Mouse (Mus musculus) CH12.LX (cell line): ENCODE data around the gene Mxd4. TPM values are rescaled to one million over a fixed set of nuclear protein-coding genes. Genes with fewer than 3 reads are reported as not detected.

Experiments used
- DNase-seq: peaks from one replicate; pipeline ENCODE4 v3.0.0-alpha.2; 2013; ENCODE audit errors: extremely low read depth
- H3K27ac ChIP-seq: 2 replicates; pipeline ENCODE4 v1.5.1; 2012; ENCODE audit warnings: low read depth, mild to moderate bottlenecking, control low read depth, moderate library complexity; ENCODE audit not compliant: insufficient read depth
- H3K27me3 ChIP-seq: replicated peaks from 2 replicates; pipeline ENCODE3; 2012; ENCODE audit warnings: inconsistent platforms
- H3K36me3 ChIP-seq, 2 experiments: replicated peaks in 1 of 2; 2 replicates each; pipeline versions ENCODE3 to v1.6.1; 2012; ENCODE audit warnings: inconsistent platforms in 1 of 2, low read length in 1 of 2, mild to moderate bottlenecking in 1 of 2, mixed read lengths in 1 of 2, moderate library complexity in 1 of 2; ENCODE audit not compliant: control insufficient read depth in 1 of 2, insufficient read depth in 1 of 2
- H3K4me1 ChIP-seq, 2 experiments: 2 replicates each; pipeline ENCODE4 v1.6.1; 2012; ENCODE audit warnings: inconsistent platforms in 1 of 2, moderate library complexity in 1 of 2; ENCODE audit not compliant: insufficient read depth in 2 of 2, control insufficient read depth in 1 of 2
- H3K4me2 ChIP-seq: 2 replicates; pipeline ENCODE4 v1.6.1; 2012; ENCODE audit warnings: low read depth, mild to moderate bottlenecking, control low read depth; ENCODE audit not compliant: poor library complexity, insufficient read depth, severe bottlenecking
- H3K4me3 ChIP-seq, 3 experiments: fragments of 150-350 bp in 1 of 3; sonication (generic) in 1 of 3; replicated peaks in 1 of 3; 2 replicates each; pipeline versions ENCODE3 to v1.5.1; 2011 to 2012; ENCODE audit warnings: low read depth in 2 of 3, low read length in 2 of 3, mild to moderate bottlenecking in 2 of 3, moderate library complexity in 2 of 3, control low read depth in 1 of 3, improper control_type of control experiment in 1 of 3, inconsistent platforms in 1 of 3, mixed read lengths in 1 of 3; ENCODE audit not compliant: poor library complexity in 1 of 3
- H3K79me2 ChIP-seq: replicated peaks from 2 replicates; pipeline ENCODE4 v1.6.1; 2012; ENCODE audit warnings: mild to moderate bottlenecking, moderate library complexity; ENCODE audit not compliant: control insufficient read depth, poor library complexity, insufficient read depth, severe bottlenecking; ENCODE audit errors: extremely low read depth
- H3K9ac ChIP-seq: 2 replicates; pipeline ENCODE4 v1.6.1; 2012; ENCODE audit warnings: low read depth, mild to moderate bottlenecking, control low read depth, moderate library complexity; ENCODE audit not compliant: insufficient read depth
- H3K9me3 ChIP-seq: replicated peaks from 2 replicates; pipeline ENCODE3; 2012; ENCODE audit warnings: low read length, inconsistent platforms, mixed read lengths
- BHLHE40 ChIP-seq: IDR thresholded peaks from 2 replicates; pipeline ENCODE4 v1.6.1; 2011; ENCODE audit warnings: mild to moderate bottlenecking, low read depth, low read length, improper control_type of control experiment
- CHD1 ChIP-seq: IDR thresholded peaks from 2 replicates; pipeline ENCODE4 v1.6.1; 2012; ENCODE audit warnings: low read depth, low read length, improper control_type of control experiment, inconsistent platforms
- CHD2 ChIP-seq: IDR thresholded peaks from 2 replicates; pipeline ENCODE4 v1.6.1; 2011; ENCODE audit warnings: low read length, improper control_type of control experiment
- E2F4 ChIP-seq: IDR thresholded peaks from 2 replicates; pipeline ENCODE4 v1.6.1; 2011; ENCODE audit warnings: low read depth, low read length, improper control_type of control experiment; ENCODE audit not compliant: insufficient replicate concordance
- ELF1 ChIP-seq: IDR thresholded peaks from 2 replicates; pipeline ENCODE4 v1.6.1; 2014; ENCODE audit warnings: low read depth, mild to moderate bottlenecking, inconsistent platforms, low read length, improper control_type of control experiment
- GABPA ChIP-seq: IDR thresholded peaks from 2 replicates; pipeline ENCODE4 v1.6.1; 2012; ENCODE audit warnings: low read depth, low read length, improper control_type of control experiment, inconsistent platforms; ENCODE audit not compliant: insufficient replicate concordance
- IRF4 ChIP-seq: IDR thresholded peaks from 2 replicates; pipeline ENCODE4 v1.6.1; 2014; ENCODE audit warnings: low read depth, mild to moderate bottlenecking, inconsistent platforms, low read length, improper control_type of control experiment
- JUN ChIP-seq: IDR thresholded peaks from 2 replicates; pipeline ENCODE4 v1.6.1; 2011; ENCODE audit warnings: low read depth, mild to moderate bottlenecking, low read length, improper control_type of control experiment, moderate library complexity; ENCODE audit not compliant: insufficient read depth
- JUND ChIP-seq: conservative IDR thresholded peaks from 2 replicates; pipeline ENCODE4 v1.6.1; 2011; ENCODE audit warnings: low read depth, low read length, improper control_type of control experiment
- KAT2A ChIP-seq: IDR thresholded peaks from 2 replicates; pipeline ENCODE4 v1.6.1; 2012; ENCODE audit warnings: low read length, improper control_type of control experiment, inconsistent platforms; ENCODE audit not compliant: insufficient replicate concordance
- MAFK ChIP-seq: IDR thresholded peaks from 2 replicates; pipeline ENCODE4 v1.6.1; 2011; ENCODE audit warnings: low read length, improper control_type of control experiment; ENCODE audit not compliant: insufficient replicate concordance
- MAX ChIP-seq: IDR thresholded peaks from 2 replicates; pipeline ENCODE4 v1.6.1; 2011; ENCODE audit warnings: low read length, improper control_type of control experiment
- MAZ ChIP-seq: IDR thresholded peaks from 2 replicates; pipeline ENCODE4 v1.6.1; 2012; ENCODE audit warnings: low read depth, mild to moderate bottlenecking, inconsistent platforms, low read length, improper control_type of control experiment, moderate library complexity
- MEF2A ChIP-seq: IDR thresholded peaks from 2 replicates; pipeline ENCODE4 v1.6.1; 2014; ENCODE audit warnings: low read depth, mild to moderate bottlenecking, inconsistent platforms, low read length, improper control_type of control experiment, borderline replicate concordance
- MXI1 ChIP-seq: IDR thresholded peaks from 2 replicates; pipeline ENCODE4 v1.6.1; 2011; ENCODE audit warnings: mild to moderate bottlenecking, low read depth, low read length, improper control_type of control experiment
- MYC ChIP-seq: IDR thresholded peaks from 2 replicates; pipeline ENCODE4 v1.6.1; 2011; ENCODE audit warnings: low read depth, mild to moderate bottlenecking, improper control_type of control experiment, low read length
- NELFE ChIP-seq: IDR thresholded peaks from 2 replicates; pipeline ENCODE4 v1.6.1; 2011; ENCODE audit warnings: low read depth, low read length, improper control_type of control experiment
- NRF1 ChIP-seq: IDR thresholded peaks from 2 replicates; pipeline ENCODE4 v1.6.1; 2014; ENCODE audit warnings: low read depth, mild to moderate bottlenecking, inconsistent platforms, low read length, improper control_type of control experiment, moderate library complexity
- PAX5 ChIP-seq: IDR thresholded peaks from 2 replicates; pipeline ENCODE4 v1.6.1; 2012; ENCODE audit warnings: low read length, inconsistent platforms, mixed read lengths
- POLR2A ChIP-seq: IDR thresholded peaks from 2 replicates; pipeline ENCODE4 v1.6.1; 2011; ENCODE audit warnings: low read depth, mild to moderate bottlenecking, improper control_type of control experiment, low read length
- POLR2AphosphoS2 ChIP-seq: IDR thresholded peaks from 2 replicates; pipeline ENCODE4 v1.6.1; 2011; ENCODE audit warnings: low read depth, low read length, improper control_type of control experiment
- RCOR1 ChIP-seq: conservative IDR thresholded peaks from 2 replicates; pipeline ENCODE4 v1.6.1; 2012; ENCODE audit warnings: low read depth, mild to moderate bottlenecking, inconsistent platforms, low read length, improper control_type of control experiment
- SIN3A ChIP-seq: IDR thresholded peaks from 2 replicates; pipeline ENCODE4 v1.6.1; 2012; ENCODE audit warnings: low read length, improper control_type of control experiment, inconsistent platforms
- TCF12 ChIP-seq: IDR thresholded peaks from 2 replicates; pipeline ENCODE4 v1.6.1; 2014; ENCODE audit warnings: low read depth, mild to moderate bottlenecking, inconsistent platforms, low read length, improper control_type of control experiment
- UBTF ChIP-seq: IDR thresholded peaks from 2 replicates; pipeline ENCODE4 v1.6.1; 2012; ENCODE audit warnings: low read depth, mild to moderate bottlenecking, inconsistent platforms, low read length, improper control_type of control experiment, moderate library complexity
- USF1 ChIP-seq: IDR thresholded peaks from 2 replicates; pipeline ENCODE4 v1.6.1; 2014; ENCODE audit warnings: low read depth, mild to moderate bottlenecking, inconsistent platforms, low read length, improper control_type of control experiment
- USF2 ChIP-seq: conservative IDR thresholded peaks from 2 replicates; pipeline ENCODE4 v1.6.1; 2011; ENCODE audit warnings: low read depth, low read length, improper control_type of control experiment
- ZC3H11A ChIP-seq: IDR thresholded peaks from 2 replicates; pipeline ENCODE4 v1.6.1; 2012; ENCODE audit warnings: low read depth, mild to moderate bottlenecking, inconsistent platforms, low read length, improper control_type of control experiment
- ZKSCAN1 ChIP-seq: IDR thresholded peaks from 2 replicates; pipeline ENCODE4 v1.6.1; 2012; ENCODE audit warnings: low read depth, inconsistent platforms, low read length, improper control_type of control experiment, borderline replicate concordance
- ZMIZ1 ChIP-seq: IDR thresholded peaks from 2 replicates; pipeline ENCODE4 v1.6.1; 2012; ENCODE audit warnings: low read depth, mild to moderate bottlenecking, inconsistent platforms, low read length, improper control_type of control experiment
- ZNF384 ChIP-seq: IDR thresholded peaks from 2 replicates; pipeline ENCODE4 v1.6.1; 2012; ENCODE audit warnings: low read depth, low read length, improper control_type of control experiment, inconsistent platforms
- dilution Hi-C: fragments of 300-500 bp; cut with MboI; formaldehyde crosslinking; loops from 2 replicates; pipeline ENCODE4 v1.14.3; 2020; ENCODE audit warnings: low sequenced_read_pairs; ENCODE audit not compliant: extremely low pct_unique_long_range_greater_than_20kb, extremely low pct_ligation_motif_present
- in situ Hi-C: fragments of 300-500 bp; cut with MboI; formaldehyde crosslinking; loops from 3 replicates; pipeline ENCODE4 v1.14.3; 2019; ENCODE audit warnings: low sequenced_read_pairs, low pct_ligation_motif_present, low pct_unique_long_range_greater_than_20kb, mixed read lengths
- polyA plus RNA-seq: library from polyadenylated mRNA; unstranded; fragments of >175 nt; gene quantifications from 2 replicates; pipeline ENCODE4 v1.2.1, GENCODE M21; 2012; ENCODE audit warnings: low read depth; ENCODE audit not compliant: insufficient read length
- total RNA-seq, 2 experiments: library from RNA; depleted of rRNA; stranded (reverse); fragments of 300-350 nt in 1 of 2; fragments of >200 nt in 1 of 2; gene quantifications; 2 replicates each; pipeline ENCODE4 v1.2.3; 2012 to 2014

Gene Mxd4
- 6.0 and 6.2 TPM in 2 replicates for total RNA-seq (2012; rRNA removed)
- total RNA-seq (2014; rRNA removed): 5.4 and 6.0 TPM in 2 replicates
- polyA plus RNA-seq: 4.8 and 7.6 TPM in 2 replicates

DNA sequence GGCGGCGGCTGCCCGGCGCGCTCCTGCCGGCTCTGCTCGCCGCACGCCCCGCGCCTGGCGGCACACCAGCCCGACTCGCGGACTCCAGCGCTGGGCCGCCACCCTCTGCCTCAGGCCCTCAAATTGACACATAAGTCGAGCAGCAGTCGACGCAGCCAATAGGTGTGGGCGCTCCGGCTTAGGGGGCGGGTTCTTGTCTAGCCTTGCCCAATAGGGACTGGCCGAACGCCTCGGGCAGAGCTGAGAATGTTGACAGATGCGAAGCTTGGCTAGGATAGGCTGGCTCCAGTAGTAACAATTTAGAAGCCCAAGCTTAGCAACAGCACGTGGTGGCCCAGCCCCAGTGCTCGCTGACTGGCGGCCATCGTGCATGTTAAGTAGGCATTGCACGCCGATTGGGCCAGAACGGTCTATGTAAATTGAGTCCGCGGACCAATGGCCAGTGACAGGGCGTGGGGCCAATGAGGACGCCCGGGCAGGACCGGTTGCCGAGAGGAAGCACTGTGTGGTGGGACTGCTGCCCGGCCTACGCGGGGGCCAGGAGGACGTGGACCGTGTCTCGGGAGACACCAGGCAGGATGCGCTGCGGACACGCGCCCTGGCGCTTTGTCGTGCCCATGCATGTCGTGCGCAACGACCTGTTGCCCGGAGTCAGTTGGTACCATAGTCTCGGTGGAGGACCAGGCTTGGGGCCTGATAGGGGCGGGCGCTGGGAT is at the start of gene Mxd4:
TSS of gene Mxd4 (minus strand) at position 120 of the 716 bp plus-strand sequence.
- Histone ChIP-seq H3K4me2 (peak within 1 kb of the TSS; percentile 81), H3K9ac (peak within 1 kb of the TSS; percentile 67), H3K36me3 (peaks cover 0 to 2% of the 10 kb centered on the region in 2 experiments), H3K4me3 (peak within 1 kb of the TSS; percentile 70 to 87 (median 85))
- in situ Hi-C loops: no loop called here
- dilution Hi-C loops: no loop called here
- DNase-seq: peak; percentile 99
- TF ChIP-seq MEF2A (peak; percentile 49; the same call in 1 of the 2 replicates), ZC3H11A (no peak), ZKSCAN1 (no peak), POLR2AphosphoS2 (no peak), ZMIZ1 (0 out of 2 replicates have a peak, but pooled peaks have one; percentile 62), ELF1 (peak; percentile 40; the same call in 1 of the 2 replicates), ZNF384 (no peak), KAT2A (0 out of 2 replicates have a peak, but pooled peaks have one; percentile 10), NRF1 (peak; percentile 51), PAX5 (no peak), SIN3A (peak; percentile 93), MAFK (no peak), GABPA (no peak), MAX (peak; percentile 98), UBTF (no peak; the same call in 1 of the 2 replicates), E2F4 (no peak), CHD1 (no peak), JUN (no peak), TCF12 (peak; percentile 39), BHLHE40 (peak; percentile 84), IRF4 (no peak), USF2 (peak; percentile 37), MYC (peak; percentile 63; the same call in 1 of the 2 replicates), RCOR1 (no peak), NELFE (peak; percentile 53), POLR2A (peak; percentile 76), USF1 (peak; percentile 71), JUND (no peak), MXI1 (peak; percentile 96), CHD2 (peak; percentile 86; the same call in 1 of the 2 replicates), MAZ (no peak)
- TF ChIP-seq, all 38 proteins: peak for 16
- Histone ChIP-seq H3K27me3 (peaks cover 14% of the 10 kb centered on the region), H3K27ac (peak within 1 kb of the TSS; percentile 44), H3K79me2 (no peaks in the 10 kb centered on the region), H3K9me3 (no peaks in the 10 kb centered on the region), H3K4me1 (peaks cover 28 to 49% of the 10 kb centered on the region in 2 experiments)
